Mouse (Mus musculus): ENCODE data around the gene Dnal4. TPM values are rescaled to one million over a fixed set of nuclear protein-coding genes. Genes with fewer than 3 reads are reported as not detected.

Gene Dnal4
- polyA plus RNA-seq, 2 experiments: 5.5 to 6.3 TPM

DNA sequence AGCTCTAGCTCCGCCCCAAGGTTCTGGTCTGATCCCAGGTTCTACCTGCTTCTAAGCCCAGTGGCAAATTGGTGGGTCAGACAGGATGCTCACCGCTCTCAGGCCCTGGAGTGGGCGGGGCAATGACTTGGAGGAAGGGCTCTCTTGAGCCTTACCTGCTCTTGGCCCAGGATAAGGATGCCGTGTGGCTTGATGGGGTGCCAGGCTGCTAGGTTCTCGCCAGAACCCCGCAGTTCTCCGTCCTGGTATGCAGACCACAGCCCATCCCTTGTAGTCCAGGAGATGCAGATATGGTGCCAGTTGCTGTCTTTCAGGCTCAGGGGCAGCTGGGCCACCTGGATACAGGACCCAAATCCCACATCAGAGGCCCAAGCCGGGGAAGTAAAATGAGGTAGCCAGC, 12.5 kb upstream of the Dnal4 start:
- Histone ChIP-seq H3K27me3 (ENCODE audit: control insufficient read depth, insufficient read depth, low read length) (no peaks in the 10 kb centered on the region; the same call in none of the 2 replicates), H3K4me2 (ENCODE audit: low read depth) (no peak overlapping the region), H3K9ac (replicated peaks) (no peak overlapping the region), H3K4me1 (replicated peaks; ENCODE audit: control insufficient read depth in 2 of 2, insufficient read depth in 2 of 2, low read length in 1 of 2) (no peaks in the 10 kb centered on the region), H3K36me3 (replicated peaks; ENCODE audit: control insufficient read depth, insufficient read depth, low read depth) (no peaks in the 10 kb centered on the region), H3K9me3 (ENCODE audit: control insufficient read depth, low read length) (no peaks in the 10 kb centered on the region), H3K4me3 (ENCODE audit: insufficient read depth in 1 of 2, low read depth in 2 of 2, low read length in 2 of 2) (no peak overlapping the region), H3K27ac (no peak overlapping the region)
- ATAC-seq (ENCODE audit: insufficient read depth) (no peak), DNase-seq (ENCODE audit: low read depth in 3 of 3, low spot score in 3 of 3) (no peak)
- no peak for TF ChIP-seq CTCF (IDR thresholded peaks at IDR 0.05; ENCODE audit: low read depth)
- no peak for TF ChIP-seq EP300 (IDR thresholded peaks at IDR 0.05; ENCODE audit: low read depth)
- 30% methylated on average over 8 of the region's 8 CpGs for WGBS (ENCODE audit: insufficient replicate concordance)

DNA sequence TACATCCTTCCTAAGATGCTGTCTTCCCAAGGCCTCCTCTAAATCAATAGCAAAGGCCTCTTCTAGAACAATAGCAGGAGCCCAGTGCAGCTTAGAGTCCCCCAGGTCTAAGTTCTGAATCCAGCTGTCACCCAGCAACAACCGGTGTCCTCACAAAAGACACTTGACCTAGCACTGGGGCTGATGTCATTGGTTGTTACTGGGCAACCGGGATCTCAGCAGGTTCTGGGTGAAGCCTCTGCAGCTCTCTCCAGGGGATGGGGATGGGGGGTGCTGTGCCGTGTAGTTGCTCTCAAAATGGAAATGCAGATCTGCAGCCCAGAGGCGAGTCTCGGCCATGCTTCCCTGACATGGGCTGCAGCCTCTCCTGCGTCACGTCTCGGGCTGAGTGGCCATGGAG, 10.2 kb upstream of the Dnal4 start:
- DNase-seq (ENCODE audit: low read depth in 3 of 3, low spot score in 3 of 3) (no peak), ATAC-seq (ENCODE audit: insufficient read depth) (no peak)
- H3K9me3 ChIP-seq (ENCODE audit: control insufficient read depth, low read length): no peaks in the 10 kb centered on the region
- WGBS (ENCODE audit: insufficient replicate concordance): 54% methylated on average over 8 of the region's 8 CpGs
- no peak overlapping the region for H3K4me2 ChIP-seq (ENCODE audit: low read depth)
- no peak overlapping the region for H3K9ac ChIP-seq (replicated peaks)
- H3K36me3 ChIP-seq (replicated peaks; ENCODE audit: control insufficient read depth, insufficient read depth, low read depth): no peaks in the 10 kb centered on the region
- no peak overlapping the region for H3K4me3 ChIP-seq (ENCODE audit: insufficient read depth in 1 of 2, low read depth in 2 of 2, low read length in 2 of 2)
- no peak overlapping the region for H3K27ac ChIP-seq
- no peaks in the 10 kb centered on the region for H3K4me1 ChIP-seq (replicated peaks; ENCODE audit: control insufficient read depth in 2 of 2, insufficient read depth in 2 of 2, low read length in 1 of 2)
- TF ChIP-seq CTCF (IDR thresholded peaks at IDR 0.05; ENCODE audit: low read depth): no peak
- TF ChIP-seq EP300 (IDR thresholded peaks at IDR 0.05; ENCODE audit: low read depth): no peak
- H3K27me3 ChIP-seq (ENCODE audit: control insufficient read depth, insufficient read depth, low read length): no peaks in the 10 kb centered on the region; the same call in 1 of the 2 replicates

DNA sequence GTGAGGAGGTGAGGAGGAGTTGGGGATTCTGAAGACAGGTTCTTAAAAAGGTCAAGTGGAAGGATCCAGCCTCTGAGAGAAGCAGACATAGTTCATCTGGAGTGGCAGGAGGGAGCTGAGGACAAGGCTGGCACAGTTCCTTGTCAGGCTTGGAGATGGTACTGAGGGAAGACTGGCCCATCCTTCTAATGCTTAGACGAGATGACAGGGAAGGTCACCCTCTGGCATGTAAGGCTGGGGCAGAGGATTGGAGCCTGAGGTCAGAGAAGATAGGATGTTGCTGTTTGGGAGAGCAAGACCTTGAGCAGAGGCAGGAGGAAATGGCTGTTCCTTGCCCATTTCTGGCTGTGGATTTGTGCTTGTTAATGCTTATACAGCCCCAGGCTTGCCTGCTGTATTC, 7.4 kb upstream of the Dnal4 start:
- no peak overlapping the region for H3K27ac ChIP-seq

DNA sequence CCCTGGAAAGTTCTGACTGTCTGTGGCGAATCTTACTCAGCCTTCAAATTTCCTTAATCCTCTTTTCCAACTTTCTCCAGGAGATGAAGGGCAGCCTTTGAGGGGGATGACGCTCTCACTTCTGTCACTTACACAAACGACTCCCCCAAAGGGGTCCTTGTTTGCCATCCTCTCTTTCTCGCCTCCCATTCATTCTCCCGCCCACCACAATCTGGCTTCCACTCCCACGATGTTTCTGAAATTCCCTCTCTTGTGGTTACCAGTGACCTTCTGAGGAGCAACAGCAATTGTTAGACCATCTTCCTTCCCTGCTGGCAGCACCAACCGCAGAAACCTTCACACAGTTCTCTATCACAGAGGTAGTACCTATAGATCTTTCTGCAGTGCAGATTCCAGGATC, 2.0 kb downstream of the Dnal4 start:
- no peak for ATAC-seq (ENCODE audit: insufficient read depth)
- Histone ChIP-seq H3K4me2 (ENCODE audit: low read depth) (no peak overlapping the region), H3K27me3 (ENCODE audit: control insufficient read depth, insufficient read depth, low read length) (no peaks in the 10 kb centered on the region), H3K4me1 (replicated peaks; ENCODE audit: control insufficient read depth in 2 of 2, insufficient read depth in 2 of 2, low read length in 1 of 2) (peaks cover 5 to 12% of the 10 kb centered on the region in 2 experiments; a peak in 3 of 4 replicates), H3K4me3 (ENCODE audit: insufficient read depth in 1 of 2, low read depth in 2 of 2, low read length in 2 of 2) (no peak overlapping the region), H3K9ac (replicated peaks) (no peak overlapping the region), H3K9me3 (ENCODE audit: control insufficient read depth, low read length) (no peaks in the 10 kb centered on the region), H3K27ac (no peak overlapping the region), H3K36me3 (replicated peaks; ENCODE audit: control insufficient read depth, insufficient read depth, low read depth) (no peaks in the 10 kb centered on the region)
- TF ChIP-seq EP300 (IDR thresholded peaks at IDR 0.05; ENCODE audit: low read depth) (no peak), CTCF (IDR thresholded peaks at IDR 0.05; ENCODE audit: low read depth) (no peak)
- WGBS (ENCODE audit: insufficient replicate concordance): 52% methylated on average over 7 of the region's 7 CpGs
- no peak for DNase-seq (ENCODE audit: low read depth in 3 of 3, low spot score in 3 of 3)

More for the DNA sequence above, 7.4 kb upstream of the Dnal4 start:
- DNase-seq (ENCODE audit: low read depth in 3 of 3, low spot score in 3 of 3) (no peak), ATAC-seq (ENCODE audit: insufficient read depth) (no peak)
- Histone ChIP-seq H3K4me2 (ENCODE audit: low read depth) (no peak overlapping the region), H3K27me3 (ENCODE audit: control insufficient read depth, insufficient read depth, low read length) (no peaks in the 10 kb centered on the region; the same call in 1 of the 2 replicates), H3K9ac (replicated peaks) (no peak overlapping the region), H3K9me3 (ENCODE audit: control insufficient read depth, low read length) (no peaks in the 10 kb centered on the region), H3K4me1 (replicated peaks; ENCODE audit: control insufficient read depth in 2 of 2, insufficient read depth in 2 of 2, low read length in 1 of 2) (no peaks in the 10 kb centered on the region), H3K36me3 (replicated peaks; ENCODE audit: control insufficient read depth, insufficient read depth, low read depth) (no peaks in the 10 kb centered on the region), H3K4me3 (ENCODE audit: insufficient read depth in 1 of 2, low read depth in 2 of 2, low read length in 2 of 2) (no peak overlapping the region)
- WGBS (ENCODE audit: insufficient replicate concordance): 45% methylated on average over 1 of the region's 1 CpGs
- TF ChIP-seq CTCF (IDR thresholded peaks at IDR 0.05; ENCODE audit: low read depth) (no peak), EP300 (IDR thresholded peaks at IDR 0.05; ENCODE audit: low read depth) (no peak)

DNA sequence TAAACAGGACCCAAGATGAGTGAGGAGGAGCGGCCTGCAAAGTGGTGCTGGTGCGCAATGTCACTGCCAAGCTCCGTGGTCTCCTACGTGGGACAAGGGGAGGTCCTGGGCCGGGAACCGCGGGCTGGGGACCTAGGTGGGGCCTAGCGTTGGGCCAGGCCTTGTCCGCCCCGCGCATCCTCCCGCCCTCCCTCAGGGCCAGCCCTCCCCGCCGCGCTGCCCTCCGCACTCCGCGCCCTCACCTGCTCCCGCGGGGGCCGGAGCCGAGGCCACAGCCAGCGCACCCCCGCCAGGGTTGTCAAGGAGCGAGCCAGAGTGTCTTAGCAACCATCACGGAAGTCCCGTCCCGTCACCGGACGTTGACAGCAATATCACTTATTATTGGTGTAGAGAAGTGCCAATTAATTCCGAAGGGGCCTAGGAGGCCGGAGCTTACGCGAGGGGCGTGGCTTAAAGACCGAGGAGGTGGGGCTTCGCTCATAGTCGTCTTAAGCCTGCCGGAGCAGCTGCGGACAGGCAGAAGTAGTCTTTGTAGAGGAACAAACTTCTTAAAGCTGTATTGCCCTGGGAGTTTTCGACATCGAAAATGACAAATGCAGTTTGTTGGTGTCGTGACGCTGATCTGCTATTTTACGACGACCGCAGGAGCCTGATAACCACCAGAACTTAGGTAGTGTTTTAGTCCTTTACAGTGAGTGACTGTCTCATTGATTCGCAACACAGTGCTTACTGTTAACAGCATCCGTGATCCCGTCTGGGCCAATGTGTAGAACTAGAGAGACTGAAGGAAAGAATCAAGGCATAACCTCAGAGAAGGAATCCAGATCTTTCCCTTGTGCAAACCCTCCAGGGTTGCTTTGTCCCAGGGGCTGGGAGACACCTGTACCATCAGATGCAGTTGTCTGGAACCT, 3.3 kb downstream of the Dnal4 start:
- H3K4me3 ChIP-seq (ENCODE audit: insufficient read depth in 1 of 2, low read depth in 2 of 2, low read length in 2 of 2): peak overlapping the region; percentile 61 to 66
- no peaks in the 10 kb centered on the region for H3K36me3 ChIP-seq (replicated peaks; ENCODE audit: control insufficient read depth, insufficient read depth, low read depth)
- no peaks in the 10 kb centered on the region for H3K9me3 ChIP-seq (ENCODE audit: control insufficient read depth, low read length)
- H3K27me3 ChIP-seq (ENCODE audit: control insufficient read depth, insufficient read depth, low read length): no peaks in the 10 kb centered on the region
- H3K4me1 ChIP-seq (replicated peaks; ENCODE audit: control insufficient read depth in 2 of 2, insufficient read depth in 2 of 2, low read length in 1 of 2): peaks cover 5 to 12% of the 10 kb centered on the region in 2 experiments; a peak in 3 of 4 replicates
- peak overlapping the region; percentile 48 for H3K9ac ChIP-seq (replicated peaks)
- ATAC-seq (ENCODE audit: insufficient read depth) (peak; percentile 99), DNase-seq (ENCODE audit: low read depth in 3 of 3, low spot score in 3 of 3) (peak; percentile 95 to 97 (median 96))
- peak overlapping the region; percentile 87 for H3K4me2 ChIP-seq (ENCODE audit: low read depth)
- no peak for TF ChIP-seq EP300 (IDR thresholded peaks at IDR 0.05; ENCODE audit: low read depth)
- no peak for TF ChIP-seq CTCF (IDR thresholded peaks at IDR 0.05; ENCODE audit: low read depth)
- H3K27ac ChIP-seq: no peak overlapping the region
- 1% methylated on average over 47 of the region's 50 CpGs for WGBS (ENCODE audit: insufficient replicate concordance)
